Mouse (Mus musculus) spleen, postnatal 4 days (tissue): Measurements from ENCODE around the gene Kank4.

Experiments used
- DNase-seq, 2 experiments: peaks; one replicate each; pipeline ENCODE4 v3.0.0; 2022; ENCODE audit warnings: low spot score in 2 of 2

Kank4 gene

GRCm38 (mm10) chr4:98717735-98718546, 99.4 kb downstream of the Kank4 start:
- no peak for DNase-seq

GRCm38 (mm10) chr4:98710891-98711290, 106.4 kb downstream of the Kank4 start:
- DNase-seq, result no peak
